Mouse (Mus musculus): Measurements from ENCODE around the gene Cmip.

GRCm38 (mm10) chr8:117397751-117398150 is 140.9 kb downstream of the Cmip start:
- TF ChIP-seq POLR2A (IDR thresholded peaks at IDR 0.05; ENCODE audit: borderline replicate concordance, extremely low read depth, low read depth, low read length): no peak
- no peak for TF ChIP-seq CTCF (IDR thresholded peaks at IDR 0.05; ENCODE audit: insufficient read depth, low read length)
